Mouse (Mus musculus) liver, postnatal 0 days (tissue): ENCODE results near the gene Depdc1b.

Source experiments
- CTCF ChIP-seq: sonication (generic); IDR thresholded peaks from 2 replicates; pipeline ENCODE4 v1.5.1; 2016; ENCODE audit warnings: antibody characterized with exemption, low read depth
- EP300 ChIP-seq: IDR thresholded peaks from 2 replicates; pipeline ENCODE4 v1.6.1; 2016; ENCODE audit warnings: antibody characterized with exemption, low read depth, mild to moderate bottlenecking

DNA sequence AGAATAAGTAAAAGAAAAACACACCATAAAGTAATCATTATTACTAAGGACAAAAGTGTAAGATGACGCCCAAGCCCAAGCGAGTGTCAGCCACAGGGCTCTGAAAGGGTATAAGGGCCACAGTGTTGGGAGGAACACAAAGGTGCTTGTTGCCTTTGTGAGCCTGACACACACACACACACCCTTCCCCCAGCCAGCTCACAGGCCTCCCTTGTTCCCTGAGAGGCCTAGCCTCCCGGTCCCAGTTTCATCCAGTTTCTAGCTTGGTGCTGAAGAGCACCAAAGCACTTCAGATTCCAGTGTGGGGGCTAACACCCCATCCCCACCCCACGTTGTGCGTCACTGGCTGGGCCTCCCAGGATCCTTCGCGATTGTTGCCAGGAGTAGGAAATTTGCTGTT is 14.7 kb upstream of the Depdc1b start:
- TF ChIP-seq EP300 = no peak
- no peak for TF ChIP-seq CTCF
